ENCODE assay signal across 1 mouse cellular context in genomic region chr10:22592189-22592603, GRCm38 (mm10). TPM values are rescaled to one million over a fixed set of nuclear protein-coding genes. Genes with fewer than 3 reads are reported as not detected.
"Had no signal": no experiment of that assay in that cellular context is flagged by ENCODE, and none has a peak within 500 bp of the region (broad histone marks: within the 10 kb centered on the region; RNA-seq: fewer than 3 reads in every experiment).

No protein-coding gene starts in this region.

RNA-seq across cellular contexts. Expression of gene Slc2a12, which starts 52.6 kb away (rescaled TPM):
- total RNA-seq: megakaryocyte-erythroid progenitor cell, adult 5-6 weeks had no signal
